Mouse (Mus musculus): ENCODE results near the gene Galk1. TPM values are rescaled to one million over a fixed set of nuclear protein-coding genes. Genes with fewer than 3 reads are reported as not detected.

Gene Galk1
- total RNA-seq, 2 experiments from 2014 or later: 14.0 to 16.9 TPM

DNA sequence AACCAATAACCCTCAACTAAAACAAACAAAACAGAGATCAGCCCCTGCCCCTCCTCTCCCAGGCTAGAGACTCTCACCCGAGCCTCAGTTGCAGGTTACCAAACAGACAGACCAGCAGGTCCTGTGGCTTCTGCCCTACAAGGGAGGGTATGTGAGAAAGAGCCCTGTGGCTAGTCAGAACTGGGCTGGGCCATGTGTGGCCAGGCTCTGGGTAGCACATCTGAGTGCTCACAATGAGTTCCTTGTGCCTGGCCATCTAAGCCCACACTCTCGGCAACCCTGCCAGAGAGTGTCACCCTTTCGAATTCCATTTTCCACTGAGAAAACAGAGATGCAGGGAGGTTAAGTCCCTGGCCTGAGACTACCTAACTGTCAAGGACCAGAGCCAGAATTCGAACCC lies 20.4 kb downstream of the Galk1 start:
- no peak for DNase-seq (ENCODE audit: extremely low spot score in 1 of 2, low spot score in 1 of 2)

DNA sequence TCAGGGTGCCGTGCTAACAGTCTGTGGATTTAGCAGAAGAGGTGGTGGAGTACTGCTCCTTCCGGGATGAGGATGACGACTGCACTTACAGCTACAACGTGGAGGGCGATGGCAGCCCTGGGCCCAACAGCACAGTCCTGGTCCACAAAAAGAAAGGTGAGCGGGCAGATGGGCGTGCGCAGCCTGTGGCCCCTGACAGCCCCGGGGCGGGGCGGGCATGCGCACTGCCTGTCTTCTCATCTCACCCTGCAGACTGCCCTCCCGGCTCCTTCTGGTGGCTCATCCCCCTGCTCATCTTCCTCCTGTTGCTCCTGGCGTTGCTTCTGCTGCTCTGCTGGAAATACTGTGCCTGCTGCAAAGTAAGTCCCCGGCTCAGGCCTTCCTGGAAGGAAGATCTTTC lies 22.8 kb downstream of the Galk1 start:
- no peak for DNase-seq (ENCODE audit: extremely low spot score in 1 of 2, low spot score in 1 of 2)

DNA sequence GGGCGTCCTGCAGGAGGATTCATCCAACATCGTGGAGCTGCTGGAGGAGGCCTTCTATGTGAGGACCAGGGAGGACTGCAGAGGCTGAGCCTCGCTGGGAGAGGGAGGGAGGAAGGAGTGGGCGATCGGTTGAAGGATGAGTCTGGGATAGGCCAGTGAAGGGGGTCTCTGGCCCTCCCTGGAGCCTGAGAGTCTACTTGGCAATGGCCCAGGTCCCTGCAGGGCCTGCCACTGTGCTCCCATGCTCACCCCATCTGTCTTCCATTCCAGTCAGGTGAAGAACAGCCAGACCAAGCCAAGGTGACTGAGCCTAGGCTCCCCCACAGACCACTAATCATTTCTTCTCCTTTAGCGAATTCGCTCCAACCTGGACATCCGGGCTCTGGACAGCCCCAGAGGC lies 29.2 kb downstream of the Galk1 start:
- DNase-seq (ENCODE audit: extremely low spot score in 1 of 2, low spot score in 1 of 2): no peak

DNA sequence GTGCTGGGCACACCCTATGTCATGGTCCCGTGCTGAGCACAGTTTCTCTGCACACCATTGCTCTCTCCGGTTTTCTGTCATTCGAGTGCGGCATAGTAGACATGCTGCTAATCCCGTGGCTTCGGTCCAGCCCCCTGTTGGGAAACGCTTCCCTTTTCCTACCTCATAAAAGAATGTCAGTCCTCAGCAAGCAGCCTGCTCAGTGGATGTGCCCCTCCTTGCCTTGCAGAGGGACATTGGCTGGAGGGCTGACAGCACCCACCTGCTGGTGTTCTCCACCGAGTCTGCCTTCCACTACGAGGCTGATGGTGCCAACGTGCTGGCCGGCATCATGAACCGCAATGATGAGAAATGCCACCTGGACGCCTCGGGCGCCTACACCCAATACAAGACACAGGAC lies 30.0 kb downstream of the Galk1 start:
- no peak for DNase-seq (ENCODE audit: extremely low spot score in 1 of 2, low spot score in 1 of 2)

DNA sequence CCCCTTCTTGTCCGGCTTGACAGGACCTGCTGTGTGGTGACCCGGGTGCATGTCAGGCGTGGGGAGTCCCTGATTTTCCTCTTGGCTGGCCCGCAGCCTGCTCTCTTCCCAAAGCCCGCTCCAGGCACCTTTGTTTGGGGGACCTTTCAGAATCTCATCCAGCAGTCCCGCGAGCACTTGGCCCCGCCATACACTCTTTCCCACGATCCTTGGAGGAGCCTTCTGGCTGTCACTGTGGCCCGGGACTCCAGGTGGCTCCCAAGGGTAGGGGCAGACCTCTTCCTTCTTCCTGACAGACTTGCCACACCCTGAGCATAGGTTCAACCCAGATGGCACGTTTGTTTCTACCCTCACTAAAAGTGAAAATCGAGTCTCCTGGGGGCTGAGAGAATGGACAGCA lies 37.0 kb downstream of the Galk1 start:
- DNase-seq (ENCODE audit: extremely low spot score in 1 of 2, low spot score in 1 of 2): no peak

DNA sequence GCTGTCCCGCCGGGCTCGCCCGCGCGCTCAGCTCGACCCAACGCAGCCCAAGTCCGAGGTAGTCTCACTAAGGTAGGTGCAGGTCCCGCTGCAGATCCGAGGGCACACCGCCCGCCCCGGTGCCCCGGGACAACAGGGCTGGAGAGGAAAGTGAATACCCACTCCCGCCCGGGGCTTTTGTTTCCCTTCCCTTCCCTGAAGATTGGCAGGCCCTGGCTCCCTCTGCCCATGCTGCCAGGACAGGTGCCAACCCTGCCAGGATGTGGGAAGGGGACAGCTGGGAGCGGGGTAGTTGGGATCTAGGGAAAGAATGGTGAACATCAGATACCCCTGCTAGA lies 37.5 kb downstream of the Galk1 start:
- no peak for DNase-seq (ENCODE audit: extremely low spot score in 1 of 2, low spot score in 1 of 2)

DNA sequence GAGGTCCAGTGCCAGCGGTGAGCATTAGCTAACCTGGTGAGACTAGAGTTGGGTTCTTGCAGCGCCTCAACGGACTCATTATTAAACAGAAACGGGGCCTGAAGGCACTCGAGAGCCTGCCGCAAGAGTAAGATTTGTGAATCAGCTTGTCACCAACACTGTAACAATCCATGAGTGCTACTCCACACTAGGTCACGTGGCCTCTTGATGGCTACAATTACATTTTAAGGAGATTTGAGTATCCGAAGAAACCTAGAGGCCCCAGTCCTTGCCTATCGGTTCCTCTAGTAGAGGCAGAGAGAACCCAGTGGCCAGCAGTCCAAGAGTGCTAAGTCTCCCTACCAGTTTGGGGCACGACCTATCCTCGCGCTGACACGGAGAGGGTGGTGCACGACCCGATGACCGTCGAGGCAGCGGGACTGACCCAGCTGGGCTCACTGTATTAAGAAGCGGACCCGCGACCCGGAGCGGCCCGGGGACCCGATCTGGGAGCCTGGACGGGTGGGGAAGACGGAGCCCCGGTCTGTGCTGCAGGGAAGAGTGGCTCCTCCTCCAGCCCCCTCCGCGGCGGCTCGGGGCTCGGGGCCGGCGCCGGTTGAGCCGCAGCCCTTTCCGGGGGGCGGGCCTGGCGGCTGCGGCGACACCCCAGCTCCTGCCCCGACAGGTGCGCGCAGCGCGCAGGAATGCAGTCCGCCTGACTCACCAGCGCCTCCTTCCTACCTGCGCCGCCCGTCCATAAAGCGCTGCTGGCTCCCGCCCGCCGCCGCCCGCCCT lies 38.0 kb downstream of the Galk1 start, which contains the start of gene Itgb4:
Itgb4 (plus strand) TSS at position 401 of the 774 bp plus-strand sequence.
- no peak for DNase-seq (ENCODE audit: extremely low spot score in 1 of 2, low spot score in 1 of 2)

DNA sequence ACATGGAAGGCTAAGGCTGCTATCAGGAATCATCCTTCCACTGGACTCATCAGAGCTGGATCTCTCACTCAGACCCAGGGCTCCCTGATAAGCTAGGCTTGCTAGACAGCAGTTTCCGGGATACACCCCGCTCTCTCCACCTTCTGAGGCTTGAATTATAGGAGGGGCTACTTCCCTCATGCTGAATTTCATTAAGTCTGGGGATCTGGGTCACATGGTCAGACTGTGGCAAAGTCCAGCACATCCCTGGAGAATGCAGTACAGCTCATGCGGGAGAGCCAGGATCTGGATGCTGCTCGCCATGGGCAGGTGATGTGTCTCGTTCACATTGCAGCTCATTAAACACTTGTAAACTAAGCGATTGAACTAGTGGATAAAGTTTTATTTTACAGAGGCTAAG lies 41.5 kb downstream of the Galk1 start:
- DNase-seq (ENCODE audit: extremely low spot score in 1 of 2, low spot score in 1 of 2): no peak

DNA sequence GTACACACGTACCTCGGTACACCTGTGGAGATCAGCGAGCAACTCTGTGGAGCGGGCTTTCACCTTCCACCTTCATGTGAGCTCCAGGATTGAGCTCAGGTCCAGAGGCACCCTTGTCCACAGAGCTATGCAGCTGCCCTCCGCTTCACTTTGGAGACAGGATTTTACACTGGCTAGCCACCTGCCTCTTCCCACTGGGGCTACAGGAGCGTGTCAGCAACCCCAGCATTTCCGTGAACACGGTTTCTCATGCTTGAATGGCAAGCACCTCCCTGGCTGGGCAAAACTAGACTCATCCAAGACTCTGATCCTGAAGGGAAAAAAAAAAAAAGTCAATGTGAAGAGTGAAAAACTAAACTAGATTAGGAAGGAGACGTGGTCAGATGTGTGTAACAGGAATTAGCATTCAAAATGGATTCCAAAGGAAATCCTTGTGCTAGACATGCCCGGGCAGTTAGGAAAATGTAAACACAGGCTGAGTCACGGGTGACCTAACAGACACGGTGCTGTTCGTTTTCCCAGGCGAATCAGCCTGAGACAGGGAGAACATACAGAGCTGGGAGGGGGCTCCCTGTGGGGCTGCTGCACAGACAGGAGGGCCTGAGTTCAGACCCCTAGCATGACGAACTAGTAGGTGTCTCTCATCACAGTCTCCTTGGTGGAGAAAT lies 42.4 kb downstream of the Galk1 start:
- DNase-seq (ENCODE audit: extremely low spot score in 1 of 2, low spot score in 1 of 2): no peak

DNA sequence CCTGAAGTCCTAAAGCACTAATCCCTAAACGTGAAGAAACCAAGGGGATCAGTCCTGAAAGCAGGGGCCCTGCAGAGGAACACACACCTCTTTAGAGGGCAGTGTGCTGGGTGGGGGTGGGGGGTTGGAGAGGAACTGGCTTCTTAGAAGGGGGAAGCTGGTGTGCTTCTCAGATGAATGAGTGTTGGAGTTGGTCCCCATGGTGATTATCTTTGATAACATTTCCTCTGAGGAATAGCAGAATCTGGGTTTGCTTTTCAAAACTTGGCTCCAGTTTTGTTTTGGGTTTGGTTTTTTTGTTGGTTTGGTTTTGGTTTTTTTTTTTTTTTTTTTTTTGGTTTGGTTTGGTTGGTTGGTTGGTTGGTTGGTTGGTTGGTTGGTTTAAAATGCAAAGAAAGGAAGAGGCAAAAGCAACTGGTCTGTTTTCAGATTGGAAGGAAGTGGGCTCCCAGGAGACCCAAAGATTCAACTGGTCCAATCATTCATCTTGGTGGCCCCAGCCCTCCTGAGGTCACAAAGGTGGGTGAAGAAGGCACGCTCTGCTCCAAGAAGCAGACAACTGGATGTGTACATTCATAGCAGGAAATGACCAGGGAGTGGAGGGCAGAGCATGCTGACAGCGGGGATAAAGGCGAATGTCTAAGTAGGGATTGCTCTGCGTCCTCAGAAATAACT lies 43.7 kb downstream of the Galk1 start:
- no peak for DNase-seq (ENCODE audit: extremely low spot score in 1 of 2, low spot score in 1 of 2)

DNA sequence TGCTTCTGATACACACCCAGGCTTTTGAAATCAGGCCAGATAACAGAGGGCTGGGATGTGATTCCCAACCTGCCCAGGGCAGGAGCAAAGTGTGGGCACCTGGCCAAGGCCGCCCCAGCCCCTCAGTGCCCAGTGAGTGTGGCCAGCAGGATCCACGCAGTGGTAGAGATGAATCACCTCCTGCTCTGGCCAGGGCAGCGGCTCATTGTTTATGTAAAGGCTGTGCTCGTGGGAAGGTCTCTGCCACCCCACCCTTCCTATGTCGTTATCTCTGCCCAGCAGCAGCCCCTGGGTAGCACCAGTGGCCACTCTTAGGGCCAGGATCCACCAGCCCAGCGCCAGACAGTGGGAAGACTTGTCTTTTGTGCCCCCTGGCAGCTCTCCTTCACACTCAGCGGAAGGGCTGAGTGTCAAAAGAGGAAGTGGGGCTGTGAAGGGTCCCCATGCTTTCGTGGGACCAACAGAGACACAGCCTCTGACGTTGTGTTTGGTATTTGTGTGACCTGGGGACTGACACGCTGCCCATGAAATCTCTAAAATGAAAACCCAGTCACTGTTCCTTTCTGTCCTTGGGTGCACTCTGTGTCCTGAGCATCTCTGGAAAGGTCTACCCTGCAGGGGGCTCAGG lies 47.4 kb downstream of the Galk1 start:
- DNase-seq (ENCODE audit: extremely low spot score in 1 of 2, low spot score in 1 of 2): no peak

DNA sequence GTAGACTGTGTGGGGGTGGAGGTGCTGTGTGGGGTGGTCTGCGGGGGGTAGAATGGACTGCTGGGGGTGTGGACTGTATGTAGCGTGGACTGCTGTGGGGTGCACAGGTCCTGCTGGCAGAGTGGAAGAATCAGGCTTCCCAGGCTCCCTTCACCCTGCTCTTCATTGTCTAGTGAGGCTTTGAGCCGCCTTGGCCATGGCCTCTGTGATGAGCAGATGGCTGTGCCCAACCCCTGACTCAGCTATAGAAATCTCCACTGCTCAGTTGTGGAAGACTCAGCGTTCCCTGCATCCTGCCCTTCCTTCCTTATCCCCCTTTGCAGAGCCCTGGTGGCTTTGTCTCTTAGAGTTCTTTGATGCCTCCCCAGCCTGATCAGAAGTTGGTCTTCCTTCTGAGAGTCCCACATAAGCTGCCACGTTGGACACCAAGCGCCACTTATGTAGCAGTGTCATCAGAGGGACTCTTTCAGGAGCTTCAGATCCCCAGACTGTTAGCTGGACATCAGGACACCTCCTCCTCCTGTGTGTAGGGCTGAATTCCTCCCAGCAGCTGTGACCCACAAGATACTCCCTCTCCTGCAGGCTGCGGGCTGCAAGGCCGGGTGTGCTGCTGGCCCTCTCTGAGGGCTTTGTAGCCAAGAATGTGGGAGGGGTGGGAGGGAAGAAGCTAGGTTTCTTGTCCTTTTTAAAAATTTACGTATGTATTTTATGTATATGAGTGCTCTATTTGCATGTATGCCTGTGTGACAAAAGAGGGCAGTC lies 49.7 kb downstream of the Galk1 start:
- DNase-seq (ENCODE audit: extremely low spot score in 1 of 2, low spot score in 1 of 2): no peak

DNA sequence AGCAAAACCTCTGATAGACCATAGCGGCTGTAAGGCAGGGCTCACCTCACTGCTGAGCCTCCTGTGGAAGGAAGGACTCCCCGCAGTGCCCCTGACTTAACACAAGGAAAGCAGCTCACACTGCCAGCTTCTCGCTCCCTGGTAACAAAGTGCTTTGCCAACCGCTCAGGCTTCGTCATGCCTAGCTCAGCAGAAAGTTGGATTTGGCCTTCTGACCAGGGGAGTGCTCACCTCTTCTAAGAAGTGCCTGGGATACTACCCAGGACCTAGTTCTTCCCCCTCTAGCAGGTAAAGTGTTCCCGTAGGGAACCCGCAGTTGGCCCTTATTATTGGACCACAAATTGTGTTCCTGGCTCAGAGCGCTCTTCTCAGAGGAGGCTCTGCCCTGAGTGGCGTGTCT lies 53.5 kb downstream of the Galk1 start:
- no peak for DNase-seq (ENCODE audit: extremely low spot score in 1 of 2, low spot score in 1 of 2)

Other genes with a start within 250 kb of the Galk1 start
- gene Tmem94, start 247.3 kb downstream of the Galk1 start, total RNA-seq (2021): 10 to 100 TPM; 44.5 to 51.1 TPM
- 10 to 100 TPM; 19.9 to 21.8 TPM for gene Caskin2, start 199.1 kb downstream of the Galk1 start, total RNA-seq (2021)
- 10 to 100 TPM in 1 of 2 experiments, 1 to 10 TPM in 1; 9.4 to 10.9 TPM for gene Tsen54, start 198.0 kb downstream of the Galk1 start, total RNA-seq (2021)
- 1 to 10 TPM; 1.0 to 2.3 TPM for gene Llgl2, start 188.7 kb downstream of the Galk1 start, total RNA-seq (2021)
- under 1 TPM; 0.27 to 0.28 TPM for gene Myo15b, start 154.3 kb downstream of the Galk1 start, total RNA-seq (2021)
- gene Smim5, start 112.8 kb downstream of the Galk1 start, total RNA-seq (2021): 1 to 10 TPM in 1 of 2 experiments, under 1 TPM in 1; 0.54 to 1.2 TPM
- not detected for gene Smim6, start 100.7 kb downstream of the Galk1 start, total RNA-seq (2021)
- 10 to 100 TPM; 33.1 to 47.4 TPM for gene Sap30bp, start 79.4 kb downstream of the Galk1 start, total RNA-seq (2021)
- gene Recql5, start 79.2 kb downstream of the Galk1 start, total RNA-seq (2021): 10 to 100 TPM; 25.7 to 28.4 TPM
- gene Itgb4, start 38.0 kb downstream of the Galk1 start, total RNA-seq (2021): 1 to 10 TPM; 5.2 to 6.5 TPM
- gene H3f3b, start 15.2 kb upstream of the Galk1 start, total RNA-seq (2021): 100 to 1,000 TPM; 281 to 291 TPM
- gene Unk, start 17.6 kb upstream of the Galk1 start, total RNA-seq (2021): 10 to 100 TPM; 19.6 to 23.2 TPM
- gene Unc13d, start 65.2 kb upstream of the Galk1 start, total RNA-seq (2021): 1 to 10 TPM; 1.3 to 2.4 TPM
- gene Wbp2, start 74.3 kb upstream of the Galk1 start, total RNA-seq (2021): 100 to 1,000 TPM; 390 to 418 TPM
- gene Trim47, start 114.5 kb upstream of the Galk1 start, total RNA-seq (2021): 1 to 10 TPM; 5.6 to 5.9 TPM
- 1 to 10 TPM; 6.2 to 7.1 TPM for gene Trim65, start 118.4 kb upstream of the Galk1 start, total RNA-seq (2021)
- 10 to 100 TPM; 59.1 to 62.7 TPM for gene Mrpl38, start 126.1 kb upstream of the Galk1 start, total RNA-seq (2021)
- 10 to 100 TPM; 74.6 to 96.0 TPM for gene Fbf1, start 155.4 kb upstream of the Galk1 start, total RNA-seq (2021)
- 10 to 100 TPM; 41.4 to 45.1 TPM for gene Ten1, start 186.1 kb upstream of the Galk1 start, total RNA-seq (2021)
- gene Acox1, start 186.3 kb upstream of the Galk1 start, total RNA-seq (2021): 100 to 1,000 TPM; 117 to 118 TPM
- gene Evpl, start 225.4 kb upstream of the Galk1 start, total RNA-seq (2021): under 1 TPM; 0.26 to 0.59 TPM